Mouse (Mus musculus) kidney, postnatal 4 days (tissue): ENCODE measurements around the gene Sass6.
A peak's percentile ranks its signal among the peaks of the same experiment; 100 is the strongest.

Experiments used
- DNase-seq, 2 experiments: peaks; one replicate each; pipeline ENCODE4 v3.0.0; 2021; ENCODE audit warnings: mixed read lengths in 2 of 2

Sass6 gene

DNA sequence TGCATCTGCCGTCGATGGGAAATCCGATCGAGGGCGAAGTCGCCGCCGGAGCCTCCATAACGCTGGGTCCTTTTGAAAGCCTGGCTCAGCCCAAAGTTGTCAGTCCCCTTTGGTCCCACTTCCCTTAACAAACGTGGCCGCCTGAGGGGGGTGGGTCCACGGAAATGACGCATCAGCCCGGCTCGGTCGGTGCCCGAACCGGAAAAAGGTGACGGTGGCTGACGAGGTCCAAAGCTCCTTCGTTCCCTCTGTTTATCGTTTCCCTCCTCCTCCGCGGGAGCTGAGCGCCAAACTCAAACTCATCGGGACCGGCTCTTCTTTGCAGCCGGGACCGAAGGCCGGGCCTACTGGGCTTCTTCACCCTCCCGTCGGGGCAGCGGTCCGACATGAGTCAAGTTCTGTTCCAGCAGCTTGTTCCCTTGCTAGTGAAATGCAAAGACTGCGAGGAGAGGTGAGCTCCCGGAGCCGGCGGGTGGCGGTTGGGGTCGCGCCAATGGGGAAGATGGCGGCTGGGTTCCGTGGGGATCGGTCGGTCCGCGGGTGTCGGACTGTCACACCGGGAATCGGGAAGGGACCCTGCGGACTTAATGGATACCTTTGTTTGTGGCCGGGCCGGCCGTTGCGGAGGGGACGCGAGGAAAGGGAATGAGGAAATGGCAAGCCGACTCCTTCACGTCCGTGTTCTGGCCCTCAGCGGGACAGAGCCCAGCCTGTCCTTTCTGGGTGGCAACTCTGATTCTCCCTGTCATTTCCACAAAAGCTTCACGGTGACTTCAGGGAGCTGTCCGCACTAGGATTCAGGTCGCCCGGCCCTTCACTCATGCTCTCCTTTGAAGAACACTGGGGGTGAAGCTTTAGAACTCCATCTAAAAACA, at the start of gene Sass6:
TSS of gene Sass6 (plus strand) at position 255 of the 875 bp plus-strand sequence.
- peak; percentile 100 for DNase-seq

DNA sequence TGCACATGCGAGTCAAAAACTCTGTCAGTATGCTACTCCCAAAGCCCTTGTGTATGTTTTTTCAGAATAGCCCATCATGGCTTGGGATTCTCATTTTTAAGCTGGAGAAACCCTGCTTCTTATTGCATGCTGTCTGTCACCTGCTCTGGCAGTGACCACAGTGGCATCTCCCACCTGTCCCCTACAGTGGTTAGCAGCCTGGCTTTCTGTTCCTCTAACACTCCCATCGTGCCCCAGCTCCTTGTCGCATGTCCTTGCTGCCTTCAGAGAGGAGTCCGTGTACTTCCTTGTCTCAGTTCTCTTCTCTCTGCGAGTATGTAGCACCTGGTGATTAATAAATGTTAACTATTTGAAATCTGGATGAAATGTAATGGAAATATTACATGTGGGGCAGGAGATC, 47.4 kb upstream of the Sass6 start:
- no peak for DNase-seq

GRCm38 (mm10) chr3:116551362-116551761, 43.4 kb upstream of the Sass6 start:
- no peak for DNase-seq

GRCm38 (mm10) chr3:116561315-116561714, 33.5 kb upstream of the Sass6 start:
- DNase-seq = peak; percentile 35 to 45

- no peak for DNase-seq
Observed at GRCm38 (mm10) chr3:116562408-116563094, 32.2 kb upstream of the Sass6 start, which contains the start of gene Lrrc39. Gene Lrrc39, plus strand, starts transcription at chr3:116562973.

DNA sequence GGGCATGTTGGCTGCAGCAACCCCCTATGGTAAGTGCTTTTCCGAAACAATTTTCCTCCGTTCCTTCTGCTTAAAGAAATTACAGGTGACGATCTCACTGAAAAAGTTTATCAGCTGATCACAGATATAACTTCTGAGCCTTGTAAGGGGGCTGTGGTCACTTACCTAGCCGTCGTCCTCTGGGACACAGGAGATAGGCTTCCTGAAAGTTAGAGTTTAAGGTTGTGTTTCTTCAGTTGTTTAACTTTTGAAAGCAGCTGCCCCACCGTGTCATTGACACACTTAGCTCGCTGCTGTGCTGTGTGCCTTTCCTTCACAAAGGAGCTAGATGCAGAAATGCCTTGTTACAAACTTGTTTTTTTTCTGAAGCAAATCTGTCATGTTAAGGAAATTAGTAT, 31.7 kb upstream of the Sass6 start:
- no peak for DNase-seq

- no peak for DNase-seq
Observed at GRCm38 (mm10) chr3:116570628-116571027, 24.2 kb upstream of the Sass6 start.

- DNase-seq = peak; percentile 22 to 35
Observed at GRCm38 (mm10) chr3:116577286-116577685, 17.5 kb upstream of the Sass6 start.

DNA sequence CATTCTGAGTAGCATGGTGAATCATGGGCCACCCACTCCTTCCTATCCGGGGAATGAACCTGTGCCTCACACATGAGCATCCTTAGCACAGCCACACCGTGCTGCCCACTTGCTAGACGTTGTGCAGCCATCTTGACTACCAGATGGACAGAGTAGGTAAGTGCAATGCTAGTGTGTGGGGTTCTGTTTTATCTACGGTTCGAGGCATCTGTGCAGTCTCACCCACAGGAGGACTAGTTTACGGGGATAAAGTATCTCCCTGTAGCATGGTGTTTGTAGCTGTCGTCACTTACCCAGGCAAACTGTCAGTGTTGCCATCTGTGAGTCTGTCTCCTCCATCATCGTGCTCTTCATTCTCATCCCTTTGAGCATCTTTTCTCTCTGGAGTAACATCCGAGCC, 12.6 kb upstream of the Sass6 start:
- DNase-seq = no peak

GRCm38 (mm10) chr3:116594076-116594727, 580 bp upstream of the Sass6 start:
- DNase-seq = no peak

GRCm38 (mm10) chr3:116595603-116595991, 815 bp downstream of the Sass6 start:
- no peak for DNase-seq

DNA sequence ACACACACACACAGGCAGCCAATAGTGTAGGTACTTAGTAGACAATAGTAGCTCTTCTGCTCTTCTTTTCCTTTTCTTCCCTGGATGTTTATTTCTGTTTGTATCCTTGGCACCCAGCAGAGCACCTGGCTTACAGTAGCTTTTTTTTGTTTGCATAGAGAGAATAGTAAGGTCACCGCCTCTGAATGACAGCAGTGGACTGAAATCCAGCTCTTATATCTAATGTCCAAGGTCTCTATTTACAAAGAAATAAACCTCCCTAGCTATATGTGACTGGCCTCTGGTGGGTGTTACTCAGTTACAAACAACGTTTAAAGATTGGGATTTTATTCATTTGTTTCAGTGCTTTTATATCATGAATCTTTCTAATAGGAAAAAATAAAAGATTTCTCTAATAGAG, 4.9 kb downstream of the Sass6 start:
- DNase-seq = no peak

DNA sequence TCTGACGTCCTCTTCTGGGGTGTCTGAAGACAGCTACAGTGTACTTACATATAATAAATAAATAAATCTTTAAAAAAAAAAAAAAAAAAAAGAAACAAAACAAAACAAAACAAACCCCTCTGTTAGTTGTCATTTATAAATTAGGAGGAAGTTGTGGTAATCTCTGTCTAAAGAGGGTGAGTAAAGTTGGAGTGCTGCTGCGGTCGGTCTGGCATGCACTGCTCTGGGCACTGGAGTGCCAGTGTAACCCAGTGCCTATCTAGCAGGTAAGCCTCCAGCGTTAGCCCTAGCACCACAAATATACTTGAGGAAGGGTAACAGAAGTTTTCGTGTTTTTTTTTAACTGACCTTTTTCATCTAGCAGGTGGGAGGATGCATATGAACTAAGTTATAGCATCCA, 6.2 kb downstream of the Sass6 start:
- no peak for DNase-seq

DNA sequence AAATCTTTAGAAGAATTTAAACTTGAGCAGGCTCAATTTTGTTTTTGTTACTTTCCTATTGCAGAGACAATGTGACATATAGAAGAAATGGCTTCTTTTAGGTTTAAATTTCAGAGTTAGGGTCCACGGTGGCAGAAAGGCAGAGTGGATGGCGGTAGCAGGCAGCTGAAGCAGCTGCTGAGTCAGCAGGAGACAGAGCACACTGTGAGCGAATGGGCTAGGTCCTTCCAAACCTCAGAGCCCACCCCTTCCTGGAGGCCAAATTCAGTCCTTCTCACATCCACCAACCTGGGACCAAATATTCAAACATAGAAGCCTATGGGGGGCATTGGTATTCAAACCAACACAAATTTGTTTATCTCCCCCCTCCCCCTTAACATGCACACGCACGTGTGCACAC, 7.0 kb downstream of the Sass6 start:
- no peak for DNase-seq

DNA sequence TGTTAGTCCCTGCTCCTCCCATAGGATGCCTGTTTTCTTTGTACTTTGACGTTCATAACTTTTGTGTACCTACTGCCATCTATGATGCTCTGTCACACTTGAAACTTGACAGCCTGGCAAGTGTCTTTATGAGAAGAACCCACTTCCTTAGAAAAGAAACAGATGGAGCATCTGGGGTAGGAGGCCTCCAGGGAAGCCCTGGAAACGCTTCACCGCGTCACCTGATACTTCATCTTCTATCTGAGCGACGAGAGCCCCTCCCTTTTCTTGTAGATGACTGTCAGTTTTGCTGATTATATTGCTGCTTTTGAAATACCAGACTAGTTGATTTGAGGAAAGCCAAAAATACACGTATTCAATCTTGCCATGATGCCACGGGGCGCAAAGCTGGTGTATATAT, 9.8 kb downstream of the Sass6 start:
- no peak for DNase-seq

- DNase-seq = no peak
Observed at GRCm38 (mm10) chr3:116614295-116614892, 19.6 kb downstream of the Sass6 start, which contains the start of gene Trmt13. Gene Trmt13, minus strand, starts transcription at chr3:116614587.

DNA sequence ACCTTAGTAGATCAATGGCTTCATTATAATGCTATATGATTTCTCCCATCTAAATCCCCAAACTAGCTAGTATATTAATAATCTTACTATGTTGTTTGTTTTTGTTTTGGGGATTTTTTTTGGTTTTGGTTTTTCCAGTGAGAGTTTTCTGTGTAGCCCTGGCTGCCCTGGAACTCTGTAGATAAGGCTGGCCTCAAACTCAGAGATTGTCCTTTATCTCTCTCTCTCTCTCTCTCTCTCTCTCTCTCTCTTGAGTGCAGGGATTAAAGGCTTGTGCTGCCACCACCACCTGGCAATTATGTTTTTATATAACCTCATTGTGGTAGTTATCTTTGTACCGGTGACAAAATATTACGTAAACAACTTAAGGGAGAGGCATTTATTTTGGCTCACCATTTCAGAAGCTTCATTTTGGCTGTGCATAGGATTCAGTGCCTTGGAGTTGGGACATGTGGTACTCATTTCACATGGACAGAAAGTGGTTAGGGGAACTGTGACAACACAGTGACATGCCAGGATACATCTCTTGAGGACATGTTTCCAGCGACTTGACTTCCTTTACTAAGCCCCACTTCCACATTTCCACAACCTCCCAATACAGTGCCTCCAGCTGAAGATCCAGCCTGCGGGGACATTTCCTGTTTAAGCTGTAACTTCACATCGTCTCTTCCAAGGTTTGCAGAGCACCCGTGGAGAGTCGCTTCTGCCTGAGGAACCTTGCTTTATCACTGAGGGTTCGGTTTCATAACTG, 20.7 kb downstream of the Sass6 start:
- no peak for DNase-seq

- no peak for DNase-seq
Observed at GRCm38 (mm10) chr3:116618855-116619254, 24.1 kb downstream of the Sass6 start.

DNA sequence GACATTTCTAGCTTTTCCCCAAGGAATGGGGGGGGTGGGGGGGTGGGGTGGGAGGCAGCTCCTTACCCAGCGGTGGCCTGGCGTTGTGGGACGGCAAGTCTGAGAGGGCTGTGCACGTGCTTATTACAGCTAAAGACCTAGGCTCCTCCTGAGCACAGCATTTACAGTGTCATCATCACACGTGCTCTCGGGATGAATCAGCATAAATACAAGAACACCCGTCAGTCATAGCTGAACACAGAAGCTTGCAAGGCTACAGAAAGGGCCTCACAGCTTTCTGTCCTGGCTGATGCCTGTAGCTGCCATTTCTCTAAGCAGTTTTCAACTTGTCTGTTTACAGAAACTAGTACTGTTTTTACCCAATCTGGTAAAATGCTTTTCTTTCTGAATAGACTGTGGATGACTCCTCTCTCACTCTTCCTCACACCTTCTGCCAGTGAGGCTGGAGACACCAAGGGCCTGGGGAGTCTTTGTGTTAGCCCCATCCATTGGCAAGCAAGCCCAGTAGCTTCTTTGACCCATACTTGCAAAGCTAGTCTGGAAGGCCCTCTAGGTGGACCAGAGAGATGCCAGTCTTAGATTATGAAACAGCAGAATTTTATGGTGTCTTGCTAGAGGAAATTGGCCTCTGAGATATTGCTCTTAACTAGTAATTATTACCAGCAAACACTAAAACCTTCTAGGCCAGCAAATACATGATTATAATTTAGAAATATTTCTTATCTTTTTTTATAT, 26.0 kb downstream of the Sass6 start:
- no peak for DNase-seq

- no peak for DNase-seq
Observed at GRCm38 (mm10) chr3:116622641-116623040, 27.9 kb downstream of the Sass6 start.

DNA sequence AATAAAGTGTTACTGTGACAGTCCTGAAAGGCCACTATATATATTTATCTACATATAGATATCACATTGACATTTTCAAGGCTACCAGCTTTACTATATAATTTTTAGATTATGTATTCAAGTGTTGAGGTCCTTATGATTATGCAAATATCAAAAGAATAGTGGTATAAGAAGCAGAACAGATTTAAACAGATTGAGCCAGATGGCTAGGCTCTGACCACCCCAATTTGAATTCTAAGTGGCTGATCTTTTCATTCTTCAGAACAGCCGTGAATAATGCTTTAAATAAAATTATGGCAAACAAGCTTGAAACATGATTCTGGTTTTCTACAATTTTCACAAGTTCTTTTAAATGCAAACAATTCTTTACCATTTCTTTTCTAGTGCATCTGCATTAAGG, 36.7 kb downstream of the Sass6 start:
- DNase-seq = no peak

GRCm38 (mm10) chr3:116632971-116633370, 38.2 kb downstream of the Sass6 start:
- DNase-seq = no peak
